Mouse (Mus musculus) colon, adult 2 months (tissue): ENCODE results near the gene Hadha. TPM values are rescaled to one million over a fixed set of nuclear protein-coding genes. Genes with fewer than 3 reads are reported as not detected.

Source experiments
- polyA plus RNA-seq: library from polyadenylated mRNA; depleted of rRNA; stranded (reverse); fragments of >200 nt; gene quantifications from 2 replicates; pipeline ENCODE4 v1.2.3, GENCODE M21; 2012; rRNA removed

Gene Hadha
- 60.8 and 65.7 TPM in 2 replicates for polyA plus RNA-seq

GRCm38 (mm10) chr5:30154474-30155394, at the start of gene Hadha, which contains the start of gene Hadhb:
Gene Hadha (minus strand): TSS chr5:30155162.
Gene Hadhb (plus strand): TSS chr5:30155248.

GRCm38 (mm10) chr5:30105668-30106300, 49.2 kb downstream of the Hadha start, which contains the start of gene 3110082J24Rik:
Gene 3110082J24Rik (minus strand): TSS chr5:30106086.

GRCm38 (mm10) chr5:30104841-30105667, 49.9 kb downstream of the Hadha start, which contains the start of gene Garem2:
Gene Garem2 (plus strand): TSS chr5:30105161.

GRCm38 (mm10) chr5:30072825-30073821, 81.8 kb downstream of the Hadha start, which contains the start of gene Tyms:
Gene Tyms (minus strand): TSS chr5:30073617.

Other genes starting within 250 kb of the Hadha start
- not detected in 2 replicates for gene Il6, start 142.0 kb downstream of the Hadha start, polyA plus RNA-seq
- gene Tyms, start 81.5 kb downstream of the Hadha start, polyA plus RNA-seq = 39.7 and 63.0 TPM in 2 replicates
- 0.12 and 0.14 TPM in 2 replicates for gene Garem2, start 50.0 kb downstream of the Hadha start, polyA plus RNA-seq
- gene 3110082J24Rik, start 49.1 kb downstream of the Hadha start, polyA plus RNA-seq = not detected in 2 replicates
- 103 and 104 TPM in 2 replicates for gene Hadhb, start 86 bp upstream of the Hadha start, polyA plus RNA-seq
- gene Adgrf3, start 50.6 kb upstream of the Hadha start, polyA plus RNA-seq = 0.19 and 0.23 TPM in 2 replicates
- gene Selenoi, start 77.4 kb upstream of the Hadha start, polyA plus RNA-seq = 42.4 and 55.3 TPM in 2 replicates
- 0.22 and 0.28 TPM in 2 replicates for gene Drc1, start 126.2 kb upstream of the Hadha start, polyA plus RNA-seq